Mouse (Mus musculus) embryo, embryonic 10.5 days (tissue): ENCODE measurements around the gene Picalm.
"Not testable (repeated sequence)": the region's sequence is repeated elsewhere in the genome, so short reads cannot be mapped to it uniquely, and the experiment has no call there.

Source experiments
- DNase-seq: peaks from one replicate; pipeline ENCODE4 v3.0.0-alpha.2; 2015; ENCODE audit warnings: low spot score

The Picalm gene

DNA sequence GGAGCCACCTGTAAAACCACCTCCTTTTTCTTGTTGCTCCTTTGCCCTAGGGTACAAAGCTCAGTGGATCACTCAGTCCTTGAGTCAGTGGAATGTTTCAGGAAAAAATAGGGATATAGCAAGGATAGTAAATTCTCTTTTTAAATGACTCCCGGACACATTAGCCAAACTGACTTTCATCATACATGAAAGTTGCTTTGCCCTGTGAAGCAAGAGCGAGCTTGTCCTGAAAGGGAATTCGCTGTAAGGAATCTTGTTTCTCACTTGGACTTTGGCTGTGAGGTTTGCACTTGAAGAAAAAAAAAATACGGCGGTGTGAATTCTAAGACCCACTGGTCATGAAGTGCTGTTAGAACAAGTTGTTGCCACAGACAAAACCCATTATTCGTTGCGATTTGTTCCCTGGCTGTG, 1.8 kb downstream of the Picalm start:
- DNase-seq: peak; percentile 38

DNA sequence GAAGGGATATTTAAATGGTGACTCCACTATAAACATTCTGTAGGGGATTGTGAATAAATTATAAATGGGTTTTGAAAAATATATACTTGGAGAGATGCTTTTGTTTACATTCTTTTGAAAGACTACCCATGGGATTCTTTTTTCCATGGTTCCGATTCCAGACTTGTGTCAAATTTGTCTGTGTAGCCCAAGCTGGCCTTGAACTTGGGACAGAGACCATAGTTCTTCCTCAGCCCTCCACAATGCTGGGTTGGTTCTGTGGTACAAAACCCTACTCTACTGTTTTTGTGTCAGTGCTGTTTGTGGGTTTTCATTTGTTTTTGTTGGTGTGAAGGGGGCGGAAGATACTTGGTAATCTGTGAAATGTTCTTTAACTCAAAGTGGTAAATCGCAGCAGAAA, 2.3 kb downstream of the Picalm start:
- DNase-seq: peak; percentile 12

DNA sequence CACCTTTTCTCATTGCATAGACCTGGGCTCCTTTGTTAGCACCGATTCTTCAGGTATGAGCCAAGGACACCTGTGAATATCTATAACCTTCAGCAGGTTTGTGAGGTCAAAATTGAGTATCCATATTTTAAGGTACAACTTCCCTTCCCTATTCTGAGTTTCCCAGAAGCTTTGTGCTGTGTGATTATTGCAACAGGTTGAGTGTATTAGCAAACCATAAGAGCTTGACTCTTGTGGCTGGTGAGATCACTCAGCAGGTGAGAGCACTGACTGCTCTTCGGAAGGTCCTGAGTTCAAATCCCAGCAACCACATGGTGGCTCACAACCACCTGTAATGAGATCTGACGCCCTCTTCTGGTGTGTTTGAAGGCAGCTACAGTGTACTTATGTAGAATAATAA, 6.7 kb downstream of the Picalm start:
- no peak for DNase-seq

DNA sequence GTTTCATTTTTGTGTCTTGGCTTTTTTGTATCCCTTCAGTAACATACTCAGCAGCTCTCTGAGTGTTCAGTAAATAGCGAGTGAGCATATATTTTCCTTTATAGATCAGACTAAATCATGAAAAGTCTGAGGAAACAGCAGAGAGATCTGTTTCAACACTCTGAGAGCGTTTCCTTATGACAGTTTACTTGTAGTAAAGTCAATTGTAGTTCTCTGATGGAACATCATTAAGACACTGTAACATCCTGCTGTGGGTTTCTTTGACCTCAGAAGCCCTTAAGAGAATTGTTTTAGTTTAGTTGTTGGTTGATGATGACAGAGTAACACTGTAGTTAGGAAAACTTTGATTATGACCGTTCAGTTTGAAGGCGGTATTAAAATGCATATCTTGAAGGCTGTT, 8.3 kb downstream of the Picalm start:
- DNase-seq: no peak

DNA sequence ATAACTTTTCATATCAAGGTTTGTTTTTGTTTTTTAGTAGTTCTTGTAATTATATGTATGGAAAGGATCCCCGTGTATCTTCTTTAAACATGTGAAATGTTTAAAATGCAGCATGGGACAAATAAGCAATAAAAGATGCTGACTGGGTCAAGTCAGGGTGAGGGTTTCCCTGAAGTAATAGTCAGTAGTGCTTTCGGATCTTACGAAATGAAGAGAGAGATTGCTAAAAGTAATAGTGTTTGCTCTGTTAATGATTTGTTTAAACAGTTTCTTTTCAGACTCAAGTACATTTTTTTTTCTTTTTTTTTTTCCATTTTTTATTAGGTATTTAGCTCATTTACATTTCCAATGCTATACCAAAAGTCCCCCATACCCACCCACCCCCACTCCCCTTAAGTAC, 10.3 kb downstream of the Picalm start:
- no peak for DNase-seq

DNA sequence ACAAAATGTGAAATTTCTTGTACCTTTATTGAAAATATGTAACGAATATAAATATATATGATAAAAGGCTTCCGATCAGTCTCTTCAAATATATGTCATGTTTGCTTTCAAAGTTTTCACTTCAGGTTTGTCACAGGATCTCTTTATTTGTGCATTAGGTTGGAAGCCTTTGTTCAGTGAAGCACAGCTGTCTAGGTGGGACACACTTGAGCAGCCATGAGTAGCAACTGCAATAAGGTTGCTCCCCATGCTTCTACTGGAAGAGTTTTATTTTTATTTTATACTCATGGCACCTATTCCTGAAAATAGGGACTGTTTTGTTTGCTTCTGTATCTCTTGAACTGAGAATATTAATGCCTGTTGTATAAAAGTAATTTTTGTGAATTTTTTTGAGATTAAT, 14.3 kb downstream of the Picalm start:
- DNase-seq: no peak

DNA sequence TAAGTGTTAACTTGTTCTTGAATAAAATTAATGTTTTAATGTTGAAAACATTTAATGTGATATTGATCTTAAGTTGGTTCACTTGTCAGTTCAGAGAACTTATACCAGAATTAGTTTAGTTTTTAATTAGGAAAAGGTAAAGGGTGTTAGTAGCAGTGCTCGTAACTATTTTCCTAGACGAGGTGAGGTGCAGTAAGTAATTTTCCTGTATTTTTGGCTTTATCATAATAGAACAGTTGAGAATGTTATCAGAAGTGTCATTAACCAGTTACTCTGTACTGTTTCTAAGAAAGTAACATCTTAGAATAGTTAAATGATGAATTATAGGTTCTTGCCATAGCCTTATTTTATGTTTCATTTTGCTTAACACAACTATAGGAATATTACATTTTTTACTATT, 15.0 kb downstream of the Picalm start:
- DNase-seq: no peak

DNA sequence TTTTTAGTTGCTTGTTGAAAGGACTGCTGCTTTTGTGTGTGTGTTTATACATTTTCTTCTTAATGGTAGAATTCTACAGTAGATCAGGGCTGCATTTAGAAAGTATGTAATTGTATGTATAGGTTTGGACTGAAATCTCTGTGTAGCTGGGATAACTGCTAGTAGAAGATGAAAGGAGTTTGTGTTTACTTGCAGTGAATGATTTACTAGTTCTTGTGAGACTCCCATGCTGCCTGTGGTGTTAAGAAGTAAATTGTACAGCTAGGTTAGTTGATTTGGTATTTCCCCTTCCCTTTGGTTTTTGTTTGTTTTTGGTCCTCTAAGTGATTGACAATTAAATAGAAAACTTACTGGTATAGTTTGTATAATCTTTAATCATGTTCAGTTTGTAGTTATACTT, 15.4 kb downstream of the Picalm start:
- DNase-seq: no peak

DNA sequence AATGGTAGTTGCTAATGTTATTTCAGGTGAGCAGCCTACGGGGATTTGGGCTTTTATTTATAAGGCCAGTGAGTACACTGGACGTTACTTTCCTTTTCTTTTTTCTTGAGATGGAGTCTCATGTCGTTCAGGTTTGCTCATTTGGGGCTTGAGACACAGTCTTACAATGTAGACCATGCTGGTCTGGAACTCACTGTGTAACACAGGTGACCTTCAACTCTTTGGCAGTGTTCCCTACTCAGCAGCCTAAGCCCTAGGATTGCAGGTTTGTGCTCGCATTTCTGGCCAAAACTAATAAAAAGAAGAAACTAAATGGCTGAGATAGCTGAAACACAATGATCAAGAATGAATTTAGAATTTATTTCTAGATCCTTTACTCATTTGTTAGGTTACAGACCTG, 15.9 kb downstream of the Picalm start:
- DNase-seq: no peak

DNA sequence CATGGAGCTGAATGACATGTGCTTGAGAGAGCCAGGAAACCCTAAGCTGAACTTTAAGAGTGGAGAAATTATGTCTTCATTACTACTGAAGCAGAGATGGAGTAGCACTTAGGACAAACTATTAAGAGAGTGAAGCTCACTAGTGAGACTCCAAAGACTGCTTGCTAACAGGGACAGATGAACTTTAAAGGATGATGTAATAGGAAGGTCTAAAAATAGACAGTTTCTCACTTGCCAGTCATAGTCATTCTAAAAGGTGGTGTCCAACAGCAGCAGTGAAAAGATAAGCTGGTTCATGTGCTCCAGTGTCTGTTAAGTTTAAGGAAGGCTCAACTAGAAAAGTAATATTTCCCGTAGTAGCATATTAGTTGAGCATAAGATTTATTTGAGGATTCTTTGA, 16.3 kb downstream of the Picalm start:
- no peak for DNase-seq

DNA sequence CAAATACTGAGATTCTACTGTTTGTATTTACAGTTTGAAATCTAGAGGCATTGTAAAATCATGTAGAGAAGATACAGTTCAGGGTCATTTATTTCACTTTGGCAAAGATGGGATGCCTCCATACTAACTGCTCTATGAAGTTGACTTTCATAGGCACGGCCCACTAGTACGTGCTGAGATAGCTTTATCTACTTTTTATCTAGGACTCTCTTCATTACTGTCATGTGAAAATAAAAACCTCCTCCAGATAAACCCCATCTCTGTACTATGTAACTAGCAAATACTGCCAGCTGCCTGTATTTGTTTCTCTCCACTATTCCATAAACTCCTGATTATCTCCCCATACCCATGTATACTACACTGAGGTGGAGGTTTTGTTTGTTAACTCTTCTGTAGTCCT, 18.0 kb downstream of the Picalm start:
- DNase-seq: no peak

DNA sequence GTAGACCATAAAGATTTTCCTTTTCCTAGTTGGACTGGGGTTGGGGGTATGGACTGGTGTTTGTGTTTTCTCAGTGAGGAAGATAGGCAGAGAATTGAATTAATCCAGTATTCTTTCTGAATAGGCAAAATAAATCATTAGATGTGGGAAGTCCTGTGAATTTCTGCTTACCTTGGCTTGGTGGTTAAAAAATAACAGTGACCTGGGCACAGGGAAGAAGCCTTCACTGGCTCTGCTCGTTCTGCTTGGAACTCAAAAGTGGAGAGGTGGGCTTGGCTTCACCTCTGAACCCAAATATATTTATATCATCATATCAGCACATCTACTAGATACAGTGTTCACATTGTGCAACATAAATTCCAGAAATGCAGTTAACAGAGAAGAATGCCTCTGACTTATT, 18.5 kb downstream of the Picalm start:
- no peak for DNase-seq

DNA sequence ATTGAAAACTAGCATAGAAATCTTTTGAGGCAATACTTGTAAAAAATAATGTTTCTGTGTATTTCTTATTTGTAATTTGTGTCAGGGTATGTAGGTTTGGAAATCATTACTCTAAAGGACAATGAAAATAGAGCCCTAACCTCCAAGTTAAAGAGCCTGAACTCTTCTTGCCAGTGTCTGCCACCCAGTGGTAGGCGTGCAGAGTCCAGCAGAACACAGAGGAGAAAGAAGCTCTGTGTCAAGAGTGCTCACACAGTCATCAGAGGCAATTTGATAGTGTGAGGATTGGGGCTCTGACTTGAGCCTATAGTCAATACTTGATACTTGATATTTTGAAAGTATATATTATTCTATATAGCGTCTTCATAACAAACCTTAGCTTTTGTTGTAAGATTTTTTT, 20.3 kb downstream of the Picalm start:
- DNase-seq: peak; percentile 70

DNA sequence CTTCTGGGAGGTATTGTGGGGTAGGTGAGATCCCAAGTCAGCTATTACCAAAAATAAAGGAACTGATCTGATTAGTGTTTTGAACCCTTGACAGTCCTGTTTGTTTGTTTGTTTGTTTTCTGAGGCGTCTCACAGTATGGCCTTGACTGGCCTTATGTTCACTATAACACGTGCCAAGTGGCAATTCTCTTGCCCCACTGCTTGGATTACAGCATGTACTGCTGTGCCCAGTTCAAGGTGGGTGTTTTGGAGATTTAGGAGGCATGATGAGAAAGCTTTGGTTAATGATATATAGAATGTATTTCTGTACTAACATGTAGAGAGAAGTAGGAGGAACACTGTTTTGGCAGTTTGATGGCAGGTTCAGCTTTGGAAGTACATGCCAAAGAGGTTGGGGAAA, 28.0 kb downstream of the Picalm start:
- DNase-seq: no peak

DNA sequence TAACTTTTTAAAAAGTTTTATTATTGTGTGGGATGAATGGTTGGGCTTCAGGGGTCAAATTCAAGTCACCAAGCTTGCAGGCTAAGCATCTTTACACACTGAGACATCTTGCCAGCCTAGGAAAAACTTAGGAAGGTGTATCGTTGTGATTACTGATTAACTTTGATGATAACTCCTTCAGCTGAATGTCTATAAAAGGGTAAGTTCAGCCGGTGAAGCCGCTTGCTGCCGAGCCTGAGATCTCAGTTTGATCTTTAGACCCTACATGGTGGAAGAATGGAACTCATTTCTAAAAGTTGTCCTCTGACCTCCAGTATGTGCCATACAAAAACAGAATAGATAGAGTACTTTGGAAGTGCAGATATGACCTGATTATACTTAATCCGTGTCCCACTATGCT, 30.6 kb downstream of the Picalm start:
- DNase-seq: no peak

DNA sequence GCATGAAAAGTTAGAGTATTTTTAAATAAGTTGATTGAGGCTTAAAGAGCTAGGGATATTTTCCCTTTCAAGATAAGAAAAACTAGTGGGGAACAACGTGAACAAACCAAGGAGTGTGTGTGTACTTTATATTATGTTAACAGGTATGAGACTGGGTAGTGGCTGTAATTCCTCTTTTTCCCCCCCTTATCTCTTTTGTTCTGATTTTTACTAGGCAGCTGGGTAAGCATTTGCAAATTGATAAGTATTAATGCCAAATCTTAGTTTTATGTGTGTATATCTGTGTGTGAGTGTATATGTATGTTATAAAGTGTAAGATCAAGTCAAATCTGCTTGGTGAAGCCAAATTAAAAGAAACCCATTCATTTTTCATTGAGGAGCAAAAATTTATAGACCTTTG, 34.3 kb downstream of the Picalm start:
- no peak for DNase-seq

DNA sequence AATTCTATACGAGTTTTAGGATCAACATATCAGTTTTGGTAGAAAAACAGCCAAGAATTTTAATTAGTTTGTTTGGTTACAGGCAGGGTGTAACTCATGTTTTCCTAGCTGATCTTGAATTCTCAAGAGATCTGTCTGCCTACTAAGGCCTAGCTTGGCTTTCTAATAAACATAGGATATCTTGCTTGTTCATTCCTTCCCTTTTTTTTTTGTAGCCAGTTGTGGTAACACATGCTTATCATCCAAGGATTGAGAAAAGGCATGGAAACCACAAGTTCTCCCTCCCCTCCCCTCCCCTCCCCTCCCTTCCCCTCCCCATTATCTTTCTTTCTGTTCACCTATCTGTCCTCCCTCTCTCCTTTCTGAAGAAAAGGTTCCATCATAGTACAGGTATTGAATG, 36.0 kb downstream of the Picalm start:
- no peak for DNase-seq

DNA sequence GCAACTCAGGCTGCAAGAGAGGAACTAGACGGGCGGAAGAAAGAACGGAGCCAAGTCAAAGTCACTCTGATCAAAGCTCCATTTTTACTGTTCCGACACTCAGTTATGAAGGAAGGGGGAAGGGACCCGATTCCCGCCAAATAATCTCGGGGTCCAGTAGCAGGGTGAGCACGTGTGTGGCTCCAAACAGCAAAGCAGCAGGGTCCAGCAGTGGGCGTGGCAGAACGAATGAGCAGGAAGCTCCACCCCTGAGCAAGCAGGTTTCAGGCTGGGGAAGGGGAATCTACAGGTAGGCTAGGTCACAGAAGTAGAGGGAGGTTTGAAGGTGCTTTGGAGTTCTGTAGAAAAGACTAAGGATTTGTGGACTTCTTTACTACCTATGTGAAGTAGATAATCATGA, 37.8 kb downstream of the Picalm start:
- not testable (repeated sequence) for DNase-seq

DNA sequence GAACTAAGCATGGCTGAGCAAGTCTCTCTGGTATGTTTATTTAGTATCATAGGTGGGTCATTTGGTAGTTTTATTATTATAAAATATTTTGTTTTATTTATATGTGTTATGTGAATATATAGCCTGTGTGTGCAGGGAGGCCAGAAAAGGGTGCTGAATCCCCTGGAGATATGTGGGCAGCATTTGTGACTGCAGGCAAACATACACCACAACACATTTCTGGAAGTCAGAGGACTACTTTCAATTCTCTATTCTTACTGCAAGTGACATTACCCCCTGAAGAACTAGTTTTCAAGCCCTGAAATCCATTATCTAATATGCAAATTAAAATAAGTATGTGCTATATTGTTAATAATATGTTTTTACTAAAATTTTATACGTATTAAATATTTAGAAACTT, 43.8 kb downstream of the Picalm start:
- no peak for DNase-seq

DNA sequence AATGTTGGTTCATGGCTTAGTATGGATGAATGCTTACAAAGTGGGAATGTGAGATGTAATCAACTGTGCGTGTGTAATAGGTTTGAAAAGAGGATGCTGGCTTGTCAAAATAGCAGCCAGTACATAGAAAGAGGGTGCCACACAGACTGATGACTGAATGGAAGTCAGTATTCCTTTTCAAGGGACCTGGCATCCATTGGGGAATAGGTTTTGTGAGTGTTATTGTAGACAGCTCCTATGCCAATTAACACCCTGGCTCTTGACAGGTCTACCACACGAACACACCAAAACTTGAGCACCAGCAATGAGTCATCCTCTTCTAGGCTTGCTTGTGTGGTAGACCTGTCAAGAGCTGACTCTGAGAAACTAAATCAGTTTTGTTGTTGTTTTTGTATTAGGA, 45.6 kb downstream of the Picalm start:
- no peak for DNase-seq

DNA sequence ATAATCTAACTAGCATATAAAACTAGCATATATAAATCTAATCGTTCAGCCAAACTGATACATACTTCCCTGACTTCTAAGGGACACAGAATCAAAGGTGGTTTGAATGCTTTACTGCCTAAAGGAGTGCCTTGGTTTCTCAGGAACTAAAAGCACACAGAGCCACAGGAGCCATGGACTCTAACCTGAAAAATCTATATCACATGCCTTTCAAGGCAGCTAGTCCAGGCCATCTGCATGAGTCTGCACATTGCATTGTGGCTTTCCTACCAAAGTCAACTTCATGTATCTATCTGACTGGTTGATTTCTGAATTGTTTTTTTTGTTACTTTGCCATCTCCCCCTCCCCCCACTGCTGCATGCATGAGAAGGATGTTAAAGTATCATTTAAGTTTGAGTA, 50.6 kb downstream of the Picalm start:
- no peak for DNase-seq

DNA sequence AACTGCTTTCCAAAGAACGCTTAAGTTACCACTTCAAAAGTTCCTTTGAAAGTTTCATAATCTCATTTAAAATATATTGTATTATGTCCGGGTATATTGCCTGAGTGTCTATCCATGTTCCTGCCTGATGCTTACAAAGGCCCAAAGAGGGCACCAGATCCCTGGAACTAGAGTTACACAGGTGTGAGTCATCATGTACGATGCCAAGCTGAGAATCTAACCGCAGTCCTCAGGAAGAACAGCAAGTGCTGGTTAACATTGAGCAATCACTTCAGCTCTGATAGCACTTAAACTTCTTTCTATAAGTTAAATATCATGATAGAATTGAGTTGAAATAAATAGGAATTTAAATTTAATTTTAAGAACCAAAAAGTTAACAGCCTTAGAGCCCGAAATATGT, 70.2 kb downstream of the Picalm start:
- no peak for DNase-seq

DNA sequence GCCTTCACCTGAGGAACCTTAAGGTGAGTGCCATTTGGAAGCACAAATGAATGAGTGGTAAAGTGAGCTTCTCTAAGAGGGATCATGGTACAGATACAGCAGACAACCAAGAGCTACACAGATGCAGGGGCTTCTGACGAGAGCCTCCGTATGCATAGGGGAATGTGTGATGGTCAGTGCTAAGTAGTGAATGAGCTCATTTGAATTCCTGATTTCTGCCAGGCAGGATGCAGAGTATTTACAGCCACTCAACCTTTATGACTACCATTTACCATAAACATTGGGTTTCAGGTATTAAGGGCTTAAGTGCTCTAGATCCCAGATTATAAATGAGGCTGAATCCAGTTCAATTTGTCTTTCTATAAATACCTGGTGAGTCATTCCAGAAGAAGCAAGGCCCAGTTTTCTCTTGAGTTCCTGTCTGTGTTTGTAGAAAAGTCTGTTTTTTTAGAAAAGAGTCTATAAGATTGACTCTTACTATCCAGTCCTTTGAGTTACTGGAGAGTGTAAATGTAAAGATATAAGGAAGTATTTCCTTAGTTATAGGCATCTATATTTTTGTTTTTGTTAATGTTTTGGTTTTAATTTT, 72.0 kb downstream of the Picalm start:
- DNase-seq: no peak

DNA sequence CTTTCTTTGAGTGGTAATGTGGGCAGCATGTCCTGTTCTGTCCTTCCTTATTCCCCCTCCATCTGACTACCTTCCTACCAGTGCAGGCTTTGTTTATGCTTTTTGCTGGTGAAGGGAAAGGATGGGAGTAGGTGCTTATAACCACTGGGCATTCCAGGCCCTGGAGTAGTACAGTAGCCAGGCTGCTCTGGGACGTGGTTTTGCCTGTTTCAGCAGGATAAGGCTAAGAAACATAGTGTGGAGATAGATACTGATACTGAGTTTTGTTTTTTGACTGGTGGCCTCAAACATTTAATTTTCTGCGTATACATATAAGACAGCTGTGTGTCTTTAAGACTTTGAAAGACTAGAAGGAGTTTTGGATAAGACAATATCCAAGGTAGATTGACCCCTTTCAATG, 73.9 kb downstream of the Picalm start:
- no peak for DNase-seq

DNA sequence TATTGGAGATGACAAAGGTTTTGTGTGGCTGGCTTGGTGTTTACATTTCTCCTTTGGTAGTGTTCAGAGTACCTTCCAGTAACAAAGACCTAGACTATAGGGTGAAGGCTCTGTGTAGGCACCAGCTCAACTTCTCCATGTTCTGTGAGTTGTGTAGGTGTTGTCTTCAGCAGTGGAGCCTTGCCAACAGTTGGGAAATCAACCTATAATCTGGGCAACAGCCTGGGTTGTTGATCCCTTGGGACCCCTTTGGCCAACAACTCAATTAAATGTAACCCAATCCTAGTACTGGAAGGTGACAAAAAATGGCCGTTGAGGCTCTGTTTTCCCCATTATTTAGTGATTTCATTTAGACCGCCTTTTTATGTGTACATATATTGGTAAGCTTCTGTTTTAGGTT, 80.1 kb downstream of the Picalm start:
- no peak for DNase-seq
